Mouse (Mus musculus) bone marrow, adult 2 months (tissue): ENCODE measurements at regions not wholly inside any gene's neighbourhood (a gene's known extent, or its start where the extent isn't known, plus 50 kb on each side); places are given as distances from the start of the nearest gene placed in this dataset.

Experiments
- H3K27ac ChIP-seq: fragments of 200-500 bp; 2 replicates; pipeline ENCODE4 v1.5.1; 2012; ENCODE audit warnings: low read depth, mild to moderate bottlenecking, control low read depth, inconsistent platforms, low read length; ENCODE audit not compliant: control insufficient read depth, poor library complexity, insufficient read depth
- H3K4me1 ChIP-seq: fragments of 200-500 bp; 2 replicates; pipeline ENCODE4 v1.6.1; 2011; ENCODE audit warnings: low read length; ENCODE audit not compliant: control insufficient read depth, insufficient read depth
- H3K4me3 ChIP-seq: fragments of 200-500 bp; replicated peaks from 2 replicates; pipeline ENCODE3; 2011; ENCODE audit warnings: mild to moderate bottlenecking, low read depth, low read length, control low read depth; ENCODE audit not compliant: control insufficient read depth
- CTCF ChIP-seq: fragments of 200-500 bp; IDR thresholded peaks from 2 replicates; pipeline ENCODE4 v1.5.1; 2011; ENCODE audit warnings: low read length, control low read depth; ENCODE audit not compliant: control insufficient read depth, insufficient read depth
- POLR2A ChIP-seq: fragments of 200-500 bp; IDR thresholded peaks from 2 replicates; pipeline ENCODE4 v1.6.1; 2011; ENCODE audit warnings: low read depth, mild to moderate bottlenecking, control low read depth, low read length, borderline replicate concordance; ENCODE audit not compliant: control insufficient read depth
- WGBS: fragments of 180-500 bp; shearing (Covaris S2); methylation state at CpG from one replicate; pipeline ENCODE4 v1.1.7; 2018; 5-methylcytosine and 5-hydroxymethylcytosine counted together

- TF ChIP-seq POLR2A (no peak), CTCF (no peak)
- Histone ChIP-seq H3K27ac (no peak overlapping the region), H3K4me3 (no peak overlapping the region), H3K4me1 (no peaks in the 10 kb centered on the region)
- WGBS, result 83% methylated on average over 3 of the region's 3 CpGs
These were observed 121.7 kb upstream of the Ahr start for GRCm38 (mm10) chr12:35656563-35656962.

DNA sequence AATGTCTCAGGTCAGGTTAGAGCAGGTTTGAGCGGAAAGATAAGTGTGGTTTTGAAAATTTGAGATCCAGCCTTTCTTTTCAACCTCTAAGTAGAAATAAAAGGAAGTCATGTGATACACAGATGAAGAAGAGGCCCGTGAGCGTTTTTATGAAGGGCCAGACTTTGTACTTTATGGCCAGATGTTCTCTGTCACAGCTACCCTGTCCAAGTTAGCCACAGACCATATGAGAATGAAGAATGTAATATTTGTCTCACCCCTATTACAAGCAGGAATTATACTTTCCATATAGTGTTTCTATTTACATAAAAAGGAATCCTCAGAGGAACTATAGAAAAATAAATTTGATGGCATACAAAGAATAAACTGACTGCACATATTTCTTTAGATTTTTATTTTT lies 114.9 kb upstream of the Ahr start:
- no peak for TF ChIP-seq POLR2A
- TF ChIP-seq CTCF, result no peak
- WGBS, result 36% methylated on average over 3 of the region's 3 CpGs
- H3K4me3 ChIP-seq, result no peak overlapping the region
- no peaks in the 10 kb centered on the region for H3K4me1 ChIP-seq
- no peak overlapping the region for H3K27ac ChIP-seq

- Histone ChIP-seq H3K4me3 (no peak overlapping the region), H3K27ac (no peak overlapping the region), H3K4me1 (no peaks in the 10 kb centered on the region)
- no peak for TF ChIP-seq POLR2A
- TF ChIP-seq CTCF, result no peak
These were observed 107.6 kb upstream of the Ahr start for GRCm38 (mm10) chr12:35642473-35642872.

DNA sequence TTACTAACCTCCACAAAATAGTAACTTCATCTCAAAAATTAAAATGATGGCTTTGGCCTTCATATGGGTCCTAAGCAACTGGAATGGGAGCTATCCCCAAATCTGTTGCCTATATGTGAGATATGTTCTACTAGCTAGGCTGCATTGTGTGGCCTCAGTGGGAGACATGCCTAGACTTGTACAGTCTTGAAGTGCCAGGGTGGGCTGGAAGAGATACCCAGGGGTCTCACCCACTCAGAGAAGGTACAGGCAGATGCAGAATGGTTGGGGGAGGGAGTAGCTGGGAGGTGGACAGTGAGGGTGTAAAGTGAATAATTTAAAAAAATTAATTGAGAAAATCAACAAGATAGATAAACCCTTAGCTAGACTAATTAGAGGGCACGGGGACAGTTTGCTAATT lies 106.9 kb upstream of the Ahr start:
- Histone ChIP-seq H3K4me3 (no peak overlapping the region), H3K4me1 (no peaks in the 10 kb centered on the region), H3K27ac (no peak overlapping the region)
- 86% methylated on average over 1 of the region's 1 CpGs for WGBS
- TF ChIP-seq CTCF, result no peak
- no peak for TF ChIP-seq POLR2A

GRCm38 (mm10) chr12:35640911-35641345 lies 106.1 kb upstream of the Ahr start:
- Histone ChIP-seq H3K4me1 (no peaks in the 10 kb centered on the region), H3K27ac (no peak overlapping the region), H3K4me3 (no peak overlapping the region)
- 16% methylated on average over 3 of the region's 3 CpGs for WGBS
- TF ChIP-seq CTCF, result no peak
- TF ChIP-seq POLR2A, result no peak

DNA sequence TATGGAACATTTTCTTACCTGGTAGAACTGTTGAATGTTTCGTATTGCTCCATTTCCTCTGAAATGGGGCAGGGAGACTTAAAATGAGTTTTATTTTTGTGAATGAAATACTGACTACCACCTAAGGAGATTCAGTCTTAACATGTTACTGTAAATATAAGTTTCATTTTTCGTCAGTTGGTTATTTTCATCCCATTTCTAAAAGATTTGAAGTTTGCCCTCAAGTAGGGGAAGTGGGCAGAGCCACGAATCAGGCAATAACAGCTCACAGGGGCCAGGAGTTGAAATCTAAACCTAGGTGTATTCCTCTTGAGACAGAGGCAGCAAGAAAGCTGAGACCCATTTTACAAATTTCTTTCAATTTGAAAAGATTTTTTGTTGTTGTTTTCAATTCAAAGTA lies 88.6 kb upstream of the Ahr start:
- TF ChIP-seq POLR2A (no peak), CTCF (no peak)
- H3K4me3 ChIP-seq, result no peak overlapping the region
- WGBS, result 34% methylated on average over 3 of the region's 3 CpGs

DNA sequence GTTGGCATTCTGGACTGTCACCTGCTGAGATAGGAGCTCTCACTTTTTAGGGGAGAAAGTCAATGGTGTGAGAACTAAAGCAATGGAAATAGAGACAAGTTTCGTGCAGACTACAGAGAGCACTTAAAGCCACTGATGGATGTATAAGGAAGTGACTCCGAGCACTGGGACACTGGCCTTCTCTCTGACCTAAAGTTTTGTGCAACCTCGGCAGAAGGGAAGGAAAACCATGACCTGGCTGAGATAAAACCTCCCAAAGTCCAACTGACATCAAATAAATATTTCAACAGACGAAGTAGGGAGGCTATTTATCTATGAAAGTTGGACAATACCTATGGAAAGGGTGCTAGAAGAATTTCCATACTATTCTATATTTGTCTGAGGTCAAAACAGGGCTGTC lies 80.0 kb upstream of the Ahr start:
- H3K4me3 ChIP-seq, result no peak overlapping the region
- TF ChIP-seq POLR2A, result no peak
- no peak for TF ChIP-seq CTCF
- WGBS, result 32% methylated on average over 4 of the region's 4 CpGs
- no peak overlapping the region for H3K27ac ChIP-seq
- H3K4me1 ChIP-seq, result no peaks in the 10 kb centered on the region

More for the DNA sequence above, 88.6 kb upstream of the Ahr start:
- no peaks in the 10 kb centered on the region for H3K4me1 ChIP-seq
- H3K27ac ChIP-seq, result no peak overlapping the region

DNA sequence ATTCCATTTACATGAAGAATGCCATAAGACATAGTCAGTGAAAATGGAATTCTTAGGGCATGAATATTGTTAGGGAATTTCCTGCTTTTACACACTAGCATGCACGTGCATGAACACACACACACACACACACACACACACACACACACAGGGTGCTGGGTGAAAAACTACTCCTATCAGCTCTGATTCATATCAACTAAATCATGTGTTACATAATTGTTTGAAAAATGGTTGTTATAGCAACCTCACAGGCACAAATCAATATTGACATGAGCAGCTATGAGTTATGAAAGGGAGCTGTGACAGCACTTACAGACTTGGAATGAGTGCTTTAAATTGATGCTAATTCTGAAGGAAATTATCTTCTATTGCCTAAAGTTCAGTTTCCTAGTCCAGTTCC lies 72.8 kb upstream of the Ahr start:
- no peaks in the 10 kb centered on the region for H3K4me1 ChIP-seq
- TF ChIP-seq CTCF, result no peak
- no peak for TF ChIP-seq POLR2A
- H3K27ac ChIP-seq, result no peak overlapping the region
- WGBS, result 81% methylated on average over 1 of the region's 1 CpGs
- no peak overlapping the region for H3K4me3 ChIP-seq

GRCm38 (mm10) chr12:35603742-35604141 lies 68.9 kb upstream of the Ahr start:
- H3K27ac ChIP-seq, result no peak overlapping the region
- 89% methylated on average over 1 of the region's 1 CpGs for WGBS
- H3K4me3 ChIP-seq, result no peak overlapping the region
- no peaks in the 10 kb centered on the region for H3K4me1 ChIP-seq
- TF ChIP-seq CTCF (no peak), POLR2A (no peak)
